In the genomic region with DNA sequence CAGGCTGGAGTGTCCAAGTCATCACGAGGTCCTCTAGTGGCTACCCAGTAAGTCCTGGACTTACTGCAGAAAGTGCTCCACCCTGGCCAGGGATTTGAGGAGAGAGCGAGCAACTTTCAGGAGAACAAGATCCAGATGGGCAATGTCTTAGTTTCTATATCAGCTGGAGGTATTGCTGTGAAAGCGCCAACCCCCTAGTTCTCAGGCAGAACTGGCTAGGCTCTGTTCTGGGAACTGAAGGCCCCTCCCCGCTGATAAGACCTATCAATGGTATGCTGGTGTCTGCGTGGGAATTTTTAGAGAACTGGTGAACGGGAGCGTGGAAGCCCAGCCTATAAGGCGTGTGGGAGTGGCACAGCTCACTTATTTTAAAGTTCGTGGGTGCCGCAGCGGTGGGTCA, we compare ENCODE assay signal across 20 mouse cellular contexts. TPM values are rescaled to one million over a fixed set of nuclear protein-coding genes. Genes with fewer than 3 reads are reported as not detected.
DNase-seq lines count a peak whose midpoint lies in the region; ATAC-seq and TF ChIP-seq lines count a peak whose summit lies in the region.
"Had no signal": no experiment of that assay in that cellular context is flagged by ENCODE, and none has a peak within 500 bp of the region (broad histone marks: within the 10 kb centered on the region; RNA-seq: fewer than 3 reads in every experiment).

No protein-coding gene starts in this region.

- peak overlapping the region; percentile 45 for H3K4me2 ChIP-seq in heart, embryonic 13.5 days
- peak overlapping the region; percentile 33 for H3K4me2 ChIP-seq in liver, embryonic 11.5 days
- H3K4me2 ChIP-seq in lung, postnatal 0 days (replicated peaks; ENCODE audit: low read depth, low read length), result no peak overlapping the region
- H3K4me2 ChIP-seq: embryonic facial prominence, embryonic 15.5 days; forebrain, embryonic 15.5 days; kidney, embryonic 15.5 days; neural tube, embryonic 15.5 days had no signal

- H3K9me3 ChIP-seq in E14TG2a.4 (ENCODE audit: low read length), result no peaks in the 10 kb centered on the region
- H3K9me3 ChIP-seq in heart, embryonic 13.5 days, result peaks cover 9% of the 10 kb centered on the region
- H3K9me3 ChIP-seq in liver, embryonic 11.5 days (ENCODE audit: control insufficient read depth, low read length), result peaks cover 3% of the 10 kb centered on the region; the same call in 1 of the 2 replicates
- H3K9me3 ChIP-seq in lung, postnatal 0 days (ENCODE audit: low read length), result no peaks in the 10 kb centered on the region
- H3K9me3 ChIP-seq: embryonic facial prominence, embryonic 15.5 days; forebrain, embryonic 15.5 days; kidney, embryonic 15.5 days; limb, embryonic 10.5 days; neural tube, embryonic 15.5 days had no signal

- 37% methylated on average over 11 of the region's 11 CpGs for WGBS in heart, embryonic 13.5 days
- WGBS in liver, embryonic 11.5 days, result 51% methylated on average over 11 of the region's 11 CpGs
- WGBS in lung, postnatal 0 days, result 84% methylated on average over 11 of the region's 11 CpGs

- H3K4me1 ChIP-seq in E14TG2a.4 (replicated peaks; ENCODE audit: low read depth, low read length), result peaks cover 65% of the 10 kb centered on the region
- H3K4me1 ChIP-seq in heart, embryonic 13.5 days, result peaks cover 12% of the 10 kb centered on the region
- H3K4me1 ChIP-seq in liver, embryonic 11.5 days (replicated peaks; ENCODE audit: control insufficient read depth, insufficient read depth, low read length), result peaks cover 7% of the 10 kb centered on the region; the same call in 1 of the 2 replicates
- no peaks in the 10 kb centered on the region for H3K4me1 ChIP-seq in lung, postnatal 0 days (ENCODE audit: insufficient read depth, low read depth, low read length)
- H3K4me1 ChIP-seq: embryonic facial prominence, embryonic 15.5 days; forebrain, embryonic 15.5 days; kidney, embryonic 15.5 days; neural tube, embryonic 15.5 days had no signal

- no peak for TF ChIP-seq CTCF in E14TG2a.4 (conservative IDR thresholded peaks at IDR 0.05; ENCODE audit: low read length)
- no peak for TF ChIP-seq CTCF in lung, postnatal 0 days (IDR thresholded peaks at IDR 0.05)

- no peak for TF ChIP-seq EP300 in lung, postnatal 0 days (IDR thresholded peaks at IDR 0.05)

- peaks cover 52% of the 10 kb centered on the region for H3K36me3 ChIP-seq in E14TG2a.4 (ENCODE audit: insufficient read depth, low read length)
- H3K36me3 ChIP-seq in heart, embryonic 13.5 days, result no peaks in the 10 kb centered on the region
- no peaks in the 10 kb centered on the region for H3K36me3 ChIP-seq in liver, embryonic 11.5 days (ENCODE audit: control insufficient read depth, insufficient read depth, low read length)
- no peaks in the 10 kb centered on the region for H3K36me3 ChIP-seq in lung, postnatal 0 days (ENCODE audit: insufficient read depth, low read length)
- H3K36me3 ChIP-seq: embryonic facial prominence, embryonic 15.5 days; forebrain, embryonic 15.5 days; kidney, embryonic 15.5 days; limb, embryonic 10.5 days; neural tube, embryonic 15.5 days had no signal

- H3K9ac ChIP-seq in heart, embryonic 13.5 days, result no peak overlapping the region
- H3K9ac ChIP-seq in liver, embryonic 11.5 days (ENCODE audit: low read depth, low read length), result no peak overlapping the region
- no peak overlapping the region for H3K9ac ChIP-seq in lung, postnatal 0 days (replicated peaks; ENCODE audit: low read depth)
- H3K9ac ChIP-seq: embryonic facial prominence, embryonic 15.5 days; forebrain, embryonic 15.5 days; kidney, embryonic 15.5 days; neural tube, embryonic 15.5 days had no signal

- ATAC-seq in heart, embryonic 13.5 days (ENCODE audit: extremely low read depth, insufficient number of reproducible peaks, low FRiP score, low TSS enrichment), result no peak; the same call in 1 of the 2 replicates
- ATAC-seq in liver, embryonic 11.5 days (replicated peaks; ENCODE audit: low FRiP score), result peak; percentile 78
- no peak for ATAC-seq in lung, postnatal 0 days
- ATAC-seq: forebrain, embryonic 15.5 days had no signal

- H3K4me3 ChIP-seq in E14TG2a.4 (replicated peaks; ENCODE audit: low read length), result peak overlapping the region; percentile 85
- H3K4me3 ChIP-seq in heart, embryonic 13.5 days, result peak overlapping the region; percentile 3; the same call in 1 of the 2 replicates
- no peak overlapping the region for H3K4me3 ChIP-seq in liver, embryonic 11.5 days (ENCODE audit: low read depth, low read length)
- H3K4me3 ChIP-seq in lung, postnatal 0 days (ENCODE audit: low read depth, low read length), result no peak overlapping the region
- H3K4me3 ChIP-seq: embryonic facial prominence, embryonic 15.5 days; forebrain, embryonic 15.5 days; kidney, embryonic 15.5 days; limb, embryonic 10.5 days; neural tube, embryonic 15.5 days had no signal

- H3K27ac ChIP-seq in heart, embryonic 13.5 days (replicated peaks), result peak overlapping the region; percentile 62; the same call in 1 of the 2 replicates
- no peak overlapping the region for H3K27ac ChIP-seq in liver, embryonic 11.5 days (ENCODE audit: low read depth, low read length)
- H3K27ac ChIP-seq in lung, postnatal 0 days (ENCODE audit: low read length), result no peak overlapping the region
- H3K27ac ChIP-seq: embryonic facial prominence, embryonic 15.5 days; forebrain, embryonic 15.5 days; kidney, embryonic 15.5 days; limb, embryonic 10.5 days; neural tube, embryonic 15.5 days had no signal

- no peaks in the 10 kb centered on the region for H3K27me3 ChIP-seq in E14TG2a.4 (ENCODE audit: insufficient read depth, low read length)
- no peaks in the 10 kb centered on the region for H3K27me3 ChIP-seq in heart, embryonic 13.5 days (replicated peaks)
- no peaks in the 10 kb centered on the region for H3K27me3 ChIP-seq in liver, embryonic 11.5 days (replicated peaks; ENCODE audit: control insufficient read depth, insufficient read depth, low read length)
- no peaks in the 10 kb centered on the region for H3K27me3 ChIP-seq in lung, postnatal 0 days (replicated peaks; ENCODE audit: insufficient read depth, low read length)
- H3K27me3 ChIP-seq: embryonic facial prominence, embryonic 15.5 days; forebrain, embryonic 15.5 days; kidney, embryonic 15.5 days; neural tube, embryonic 15.5 days had no signal

- peak; percentile 67 for DNase-seq in c-Kit-positive CD71-positive TER-119-positive erythroid progenitor cells, embryonic 14.5 days (ENCODE audit: low spot score)
- DNase-seq in liver, embryonic 11.5 days (ENCODE audit: low spot score), result peak; percentile 42
- DNase-seq in gastrocnemius, postnatal 4 days (ENCODE audit: low spot score in 2 of 2), result no peak
- DNase-seq in lung, postnatal 0 days (ENCODE audit: low spot score), result no peak
- DNase-seq in cerebellum, adult 8-10 months, result no peak
- DNase-seq in right cerebral cortex, adult 2 months (ENCODE audit: low spot score in 2 of 2), result no peak
- DNase-seq: adrenal gland, postnatal 25 days; cerebellum, adult 11-12 months; spleen, adult 18-20 months had no signal

RNA-seq across cellular contexts. Expression of gene Slc28a1, which starts 35.2 kb away (rescaled TPM):
- 0.05 and 0.11 TPM in 2 replicates for polyA plus RNA-seq in heart, embryonic 13.5 days (2015; fragmentation: Nextera tagmentation; extraction: Ambion mirVana)
- polyA plus RNA-seq in liver, embryonic 11.5 days (2014; fragmentation: Nextera tagmentation; extraction: Ambion mirVana), result 0.58 and 0.67 TPM in 2 replicates
- under 1 TPM; 0.47 to 0.57 TPM for total RNA-seq in gastrocnemius, postnatal 4 days (2021)
- polyA plus RNA-seq in lung, postnatal 0 days (2015; fragmentation: Nextera tagmentation; extraction: Ambion mirVana), result 0.05 and 0.06 TPM in 2 replicates
- total RNA-seq: layer of hippocampus, postnatal 14 days; megakaryocyte-erythroid progenitor cell, adult 5-6 weeks; monocyte, adult 5-6 weeks had no signal
- polyA plus RNA-seq: embryonic facial prominence, embryonic 15.5 days; forebrain, embryonic 15.5 days; limb, embryonic 10.5 days; lung, embryonic 16.5 days had no signal

Comparison
In these comparisons a context has a peak if more than half of its experiments do, and no peak if none do; other contexts are left out.
1. H3K4me3 ChIP-seq: peak in E14TG2a.4 (single experiment) and heart, embryonic 13.5 days (single experiment); none in liver, embryonic 11.5 days (single experiment) and lung, postnatal 0 days (single experiment).
2. DNase-seq: peak in c-Kit-positive CD71-positive TER-119-positive erythroid progenitor cells, embryonic 14.5 days (single experiment) and liver, embryonic 11.5 days (single experiment); none in gastrocnemius, postnatal 4 days (0 of 2), lung, postnatal 0 days (single experiment), cerebellum, adult 8-10 months (single experiment) and right cerebral cortex, adult 2 months (0 of 2).